Mouse (Mus musculus) small intestine, adult 2 months (tissue): ENCODE results near the gene Tcf12.

Experiments
- CTCF ChIP-seq: fragments of 200-500 bp; IDR thresholded peaks from 2 replicates; pipeline ENCODE4 v1.5.1; 2012; ENCODE audit warnings: low read depth, mild to moderate bottlenecking, control low read depth, inconsistent platforms, low read length, moderate library complexity, mixed read lengths; ENCODE audit not compliant: insufficient replicate concordance, insufficient read length; ENCODE audit errors: extremely low read depth
- POLR2A ChIP-seq: fragments of 200-500 bp; IDR thresholded peaks from 2 replicates; pipeline ENCODE4 v1.6.1; 2012; ENCODE audit warnings: low read depth, mild to moderate bottlenecking, control low read depth, inconsistent platforms, low read length, moderate library complexity

DNA sequence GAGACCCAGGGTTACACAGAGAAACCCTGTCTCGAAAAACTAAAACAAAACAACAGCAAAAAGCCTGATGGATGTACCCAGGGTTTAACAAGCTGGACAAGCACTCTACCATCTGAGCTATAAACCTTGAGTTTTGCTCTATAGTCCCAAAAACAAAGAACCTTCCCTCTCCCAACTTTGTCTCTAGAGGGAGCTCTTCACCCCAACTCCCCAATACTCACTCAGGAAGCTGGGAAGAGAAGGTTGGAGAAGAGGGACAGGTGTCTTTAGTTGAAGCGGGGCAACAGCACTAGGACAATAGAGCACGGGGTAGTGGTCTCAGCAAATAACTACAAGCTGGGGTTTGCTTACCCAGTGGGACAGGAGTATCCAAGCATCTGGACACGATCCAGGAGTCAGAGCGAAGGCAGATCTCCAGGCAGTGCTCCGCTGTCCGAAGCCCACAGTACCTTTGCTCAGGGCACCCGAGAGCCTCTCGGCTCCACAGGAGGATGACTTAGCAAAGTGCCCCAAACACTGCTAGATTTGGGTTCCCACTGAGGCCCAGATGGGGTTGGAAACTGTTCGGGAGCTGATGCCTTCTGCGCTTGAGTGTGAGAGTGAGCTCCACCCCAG is 302.9 kb downstream of the Tcf12 start:
- TF ChIP-seq CTCF (0 out of 2 replicates have a peak, but pooled peaks have one; percentile 21), POLR2A (no peak)
